Comparison of ENCODE assay signal across 16 mouse cellular contexts in the genomic region with DNA sequence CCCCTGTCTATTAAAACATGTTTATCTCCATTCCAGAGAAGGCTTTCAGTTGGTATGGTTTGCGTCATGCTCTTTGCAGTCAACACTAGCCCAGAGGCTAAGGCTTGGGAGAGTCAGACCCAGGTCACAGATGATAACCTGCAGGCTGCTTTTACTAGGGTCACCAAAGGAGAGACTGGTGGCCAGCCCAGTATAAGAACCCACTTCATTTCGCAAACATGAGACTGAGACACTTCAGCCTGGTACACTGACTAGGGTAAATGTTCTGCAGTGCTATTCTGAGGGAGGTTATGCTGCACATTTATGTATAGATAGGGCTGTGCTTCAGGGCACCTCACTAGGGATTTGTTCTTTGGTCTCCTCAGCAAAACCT. TPM values are rescaled to one million over a fixed set of nuclear protein-coding genes. Genes with fewer than 3 reads are reported as not detected.
DNase-seq lines count a peak whose midpoint lies in the region; ATAC-seq lines count a peak whose summit lies in the region.
"Had no signal": no experiment of that assay in that cellular context is flagged by ENCODE, and none has a peak within 500 bp of the region (broad histone marks: within the 10 kb centered on the region; RNA-seq: fewer than 3 reads in every experiment).

No protein-coding gene starts in this region.

- no peaks in the 10 kb centered on the region for H3K27me3 ChIP-seq in heart, embryonic 15.5 days
- H3K27me3 ChIP-seq: embryonic facial prominence, embryonic 13.5 days; limb, embryonic 15.5 days; midbrain, embryonic 13.5 days had no signal

- H3K4me2 ChIP-seq in heart, embryonic 15.5 days: no peak overlapping the region
- H3K4me2 ChIP-seq: embryonic facial prominence, embryonic 13.5 days; forebrain, embryonic 13.5 days; limb, embryonic 15.5 days; midbrain, embryonic 13.5 days had no signal

- 25% methylated on average over 2 of the region's 2 CpGs for WGBS in heart, embryonic 15.5 days

- H3K4me1 ChIP-seq in heart, embryonic 15.5 days (replicated peaks): peaks cover 28% of the 10 kb centered on the region

- no peaks in the 10 kb centered on the region for H3K9me3 ChIP-seq in heart, embryonic 15.5 days (replicated peaks)
- H3K9me3 ChIP-seq: embryonic facial prominence, embryonic 13.5 days; forebrain, embryonic 13.5 days; G1E; limb, embryonic 15.5 days; midbrain, embryonic 13.5 days had no signal

- no peaks in the 10 kb centered on the region for H3K36me3 ChIP-seq in heart, embryonic 15.5 days
- H3K36me3 ChIP-seq: embryonic facial prominence, embryonic 13.5 days; G1E; limb, embryonic 15.5 days; midbrain, embryonic 13.5 days had no signal

- H3K27ac ChIP-seq in heart, embryonic 15.5 days: peak overlapping the region; percentile 63
- H3K27ac ChIP-seq: embryonic facial prominence, embryonic 13.5 days; forebrain, embryonic 13.5 days; limb, embryonic 15.5 days; midbrain, embryonic 13.5 days had no signal

- no peak overlapping the region for H3K9ac ChIP-seq in heart, embryonic 15.5 days
- H3K9ac ChIP-seq: embryonic facial prominence, embryonic 13.5 days; forebrain, embryonic 13.5 days; limb, embryonic 15.5 days; midbrain, embryonic 13.5 days had no signal

- DNase-seq in heart, postnatal 4 days: no peak
- peak; percentile 20 to 34 for DNase-seq in spleen, postnatal 10 days (ENCODE audit: low spot score in 2 of 2)
- no peak for DNase-seq in spleen, adult 18-20 months
- DNase-seq in liver: peak; percentile 17
- DNase-seq in thymus, postnatal 36 days: no peak
- no peak for DNase-seq in layer of hippocampus, postnatal 36 days
- DNase-seq: adrenal gland, postnatal 14 days; cerebellum, postnatal 14 days; right cerebral cortex, postnatal 25 days had no signal

- H3K4me3 ChIP-seq in heart, embryonic 15.5 days: no peak overlapping the region
- H3K4me3 ChIP-seq: embryonic facial prominence, embryonic 13.5 days; forebrain, embryonic 13.5 days; limb, embryonic 15.5 days; midbrain, embryonic 13.5 days had no signal

- ATAC-seq in heart, embryonic 15.5 days (replicated peaks; ENCODE audit: insufficient number of reproducible peaks, insufficient read depth, low FRiP score, low read depth): peak; percentile 48; the same call in 1 of the 2 replicates
- ATAC-seq: forebrain, embryonic 13.5 days; midbrain, embryonic 13.5 days had no signal

RNA-seq across cellular contexts. Expression of a gene that starts 5.0 kb away (rescaled TPM):
- 47.0 and 52.7 TPM in 2 replicates for polyA plus RNA-seq in heart, embryonic 15.5 days (2015; fragmentation: Nextera tagmentation; extraction: Ambion mirVana)
- total RNA-seq in heart, postnatal 4 days (2021): 10 to 100 TPM; 81.0 to 81.1 TPM
- 10 to 100 TPM; 28.3 to 28.8 TPM for total RNA-seq in layer of hippocampus, postnatal 36 days (2021)
- polyA plus RNA-seq: G1E had no signal

RNA-seq across cellular contexts. Expression of a gene that starts 54.7 kb away (rescaled TPM):
- 0.21 and 0.49 TPM in 2 replicates for polyA plus RNA-seq in heart, embryonic 15.5 days (2015; fragmentation: Nextera tagmentation; extraction: Ambion mirVana)
- total RNA-seq in heart, postnatal 4 days (2021): under 1 TPM; 0.36 to 0.41 TPM
- total RNA-seq in layer of hippocampus, postnatal 36 days (2021): under 1 TPM; 0.22 to 0.28 TPM
- total RNA-seq: G1E; granulocyte monocyte progenitor cell, adult 5-6 weeks had no signal
- polyA plus RNA-seq: G1E had no signal

RNA-seq across cellular contexts. Expression of a gene that starts 58.4 kb away (rescaled TPM):
- polyA plus RNA-seq in heart, embryonic 15.5 days (2015; fragmentation: Nextera tagmentation; extraction: Ambion mirVana): 8.7 and 9.0 TPM in 2 replicates
- 10 to 100 TPM; 35.1 to 36.9 TPM for total RNA-seq in heart, postnatal 4 days (2021)
- 10 to 100 TPM; 21.1 to 23.3 TPM for total RNA-seq in layer of hippocampus, postnatal 36 days (2021)

Comparison
In these comparisons a context has a peak if more than half of its experiments do, and no peak if none do; other contexts are left out.
1. DNase-seq: peak in spleen, postnatal 10 days (2 of 2) and liver (single experiment); none in heart, postnatal 4 days (single experiment), spleen, adult 18-20 months (0 of 2), thymus, postnatal 36 days (0 of 2) and layer of hippocampus, postnatal 36 days (0 of 2).